Mouse (Mus musculus) embryo, embryonic 11.5 days (tissue): ENCODE data around the gene Foxk1.

ENCODE experiments used
- DNase-seq: peaks from one replicate; pipeline ENCODE4 v3.0.0-alpha.2; 2012; ENCODE audit warnings: low read depth, low spot score

Gene Foxk1

GRCm38 (mm10) chr5:142443514-142443913 is 42.2 kb downstream of the Foxk1 start:
- no peak for DNase-seq

GRCm38 (mm10) chr5:142443994-142444393 is 42.7 kb downstream of the Foxk1 start:
- DNase-seq: no peak

- DNase-seq: no peak
Measured at GRCm38 (mm10) chr5:142444791-142445531, 43.7 kb downstream of the Foxk1 start.

- DNase-seq: no peak
Measured at GRCm38 (mm10) chr5:142445709-142446108, 44.4 kb downstream of the Foxk1 start.

- DNase-seq: peak; percentile 91
Measured at GRCm38 (mm10) chr5:142448076-142448475, 46.8 kb downstream of the Foxk1 start.

GRCm38 (mm10) chr5:142448623-142449022 is 47.3 kb downstream of the Foxk1 start:
- no peak for DNase-seq

- no peak for DNase-seq
Measured at GRCm38 (mm10) chr5:142450846-142451245, 49.5 kb downstream of the Foxk1 start.

GRCm38 (mm10) chr5:142451759-142452158 is 50.5 kb downstream of the Foxk1 start:
- no peak for DNase-seq

- no peak for DNase-seq
Measured at GRCm38 (mm10) chr5:142453742-142454141, 52.4 kb downstream of the Foxk1 start.

GRCm38 (mm10) chr5:142456318-142456717 is 55.0 kb downstream of the Foxk1 start:
- DNase-seq: no peak

- DNase-seq: no peak
Measured at GRCm38 (mm10) chr5:142457345-142457744, 56.0 kb downstream of the Foxk1 start.

GRCm38 (mm10) chr5:142458791-142459557 is 57.7 kb downstream of the Foxk1 start:
- no peak for DNase-seq

GRCm38 (mm10) chr5:142459834-142460233 is 58.5 kb downstream of the Foxk1 start:
- no peak for DNase-seq

GRCm38 (mm10) chr5:142461942-142462640 is 60.8 kb downstream of the Foxk1 start:
- DNase-seq: no peak

GRCm38 (mm10) chr5:142462641-142462948 is 61.3 kb downstream of the Foxk1 start:
- DNase-seq: no peak

- DNase-seq: no peak
Measured at GRCm38 (mm10) chr5:142463011-142463410, 61.7 kb downstream of the Foxk1 start.

- DNase-seq: peak; percentile 95
Measured at GRCm38 (mm10) chr5:142463461-142464454, 62.5 kb downstream of the Foxk1 start, which contains the start of gene Ap5z1. Ap5z1 (plus strand) TSS chr5:142463944.

GRCm38 (mm10) chr5:142468375-142468774 is 67.1 kb downstream of the Foxk1 start:
- no peak for DNase-seq

- DNase-seq: no peak
Measured at GRCm38 (mm10) chr5:142469796-142470195, 68.5 kb downstream of the Foxk1 start.

- no peak for DNase-seq
Measured at GRCm38 (mm10) chr5:142473696-142474095, 72.4 kb downstream of the Foxk1 start.

GRCm38 (mm10) chr5:142475669-142476068 is 74.4 kb downstream of the Foxk1 start:
- no peak for DNase-seq
